Mouse (Mus musculus) cerebellum, adult 2 months (tissue): Measurements from ENCODE around the gene Syt1.

Source experiments
- CTCF ChIP-seq: fragments of 200-500 bp; IDR thresholded peaks from 2 replicates; pipeline ENCODE4 v1.5.1; 2011; ENCODE audit warnings: low read depth, mild to moderate bottlenecking, control low read depth, low read length, moderate library complexity, borderline replicate concordance; ENCODE audit not compliant: insufficient read depth
- POLR2A ChIP-seq: fragments of 200-500 bp; IDR thresholded peaks from 2 replicates; pipeline ENCODE4 v1.6.1; 2011; ENCODE audit warnings: low read length, control low read depth, borderline replicate concordance; ENCODE audit not compliant: insufficient read depth

DNA sequence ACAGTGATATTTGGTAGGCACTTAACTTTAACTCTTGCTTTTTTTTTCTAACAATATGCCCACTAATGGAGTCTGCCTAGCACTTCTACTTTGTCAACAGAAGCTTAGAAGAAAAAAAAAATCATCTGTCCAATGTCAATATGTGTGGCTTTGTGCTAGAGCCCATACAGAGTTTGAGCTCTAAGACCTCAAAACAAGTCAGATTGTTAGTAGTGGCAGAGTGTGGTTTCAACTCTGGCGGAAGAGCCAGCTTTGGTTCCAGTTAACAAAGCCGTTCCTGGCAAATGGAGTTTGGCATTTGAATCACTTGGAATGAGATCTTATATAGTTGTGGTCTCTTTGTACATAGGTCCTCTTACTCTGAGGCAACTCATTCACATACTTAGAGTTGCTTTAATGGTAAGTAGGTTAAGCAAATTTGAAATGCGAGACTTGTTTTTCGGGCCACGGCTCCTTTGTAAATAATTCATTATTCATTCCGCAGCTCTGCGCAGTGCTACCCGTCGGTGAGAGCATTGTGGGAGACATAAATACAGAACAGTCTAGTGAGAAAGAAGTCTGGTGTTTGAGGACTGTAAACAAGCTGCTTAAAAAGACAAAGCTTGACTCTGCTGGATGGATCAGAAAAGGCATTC is 429.9 kb downstream of the Syt1 start:
- TF ChIP-seq CTCF, result no peak
- TF ChIP-seq POLR2A, result no peak
